Mouse (Mus musculus): Measurements from ENCODE around the gene Nxn.

Gene Nxn

GRCm38 (mm10) chr11:76399587-76400330 lies 819 bp upstream of the Nxn start:
- peak; percentile 60 for DNase-seq (ENCODE audit: low read depth)

GRCm38 (mm10) chr11:76398312-76398797 lies 585 bp downstream of the Nxn start:
- DNase-seq (ENCODE audit: low read depth): no peak

GRCm38 (mm10) chr11:76397650-76398311 lies 1.2 kb downstream of the Nxn start:
- peak; percentile 55 for DNase-seq (ENCODE audit: low read depth)

DNA sequence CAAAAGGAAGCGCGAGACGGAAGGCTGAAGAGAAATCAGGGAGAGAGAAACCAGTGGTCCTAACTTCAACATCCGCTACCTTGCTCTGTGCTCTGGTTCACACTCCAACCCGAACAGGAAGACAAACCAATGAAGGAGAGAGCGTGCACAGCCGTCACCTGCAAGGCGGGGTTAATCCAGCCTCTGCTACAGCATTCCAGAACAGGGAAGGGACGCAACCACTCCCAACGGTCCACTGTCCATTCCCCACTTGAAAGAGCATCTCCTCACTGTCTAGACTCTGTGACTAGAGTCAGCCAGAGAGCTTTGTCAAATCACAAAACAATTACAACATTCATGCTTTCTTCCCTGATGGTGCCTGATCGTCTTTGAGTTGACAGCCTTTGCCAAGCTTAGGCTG lies 5.9 kb downstream of the Nxn start:
- no peak for DNase-seq (ENCODE audit: low read depth)

- DNase-seq (ENCODE audit: low read depth): no peak
Observed at GRCm38 (mm10) chr11:76392532-76392931, 6.4 kb downstream of the Nxn start.

DNA sequence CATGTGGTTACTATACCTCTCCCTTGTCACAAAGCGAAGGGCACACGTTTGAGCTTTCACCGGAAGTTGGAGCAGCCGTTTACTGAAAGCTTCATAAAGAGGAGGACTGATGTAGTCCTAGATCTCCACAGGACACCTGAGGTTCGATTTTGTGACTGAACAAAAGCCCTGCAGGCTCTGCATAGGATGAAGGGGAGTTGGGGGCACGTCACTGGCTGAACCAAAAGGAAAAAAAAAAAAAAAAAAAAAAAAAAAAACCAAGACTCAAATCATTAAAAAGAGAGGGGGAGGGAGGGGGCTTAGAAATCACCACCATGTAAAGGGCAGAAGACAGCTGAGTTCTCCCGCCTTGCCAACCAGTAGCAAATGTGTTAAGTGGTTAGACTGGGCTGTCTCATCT lies 10.2 kb downstream of the Nxn start:
- no peak for DNase-seq (ENCODE audit: low read depth)

DNA sequence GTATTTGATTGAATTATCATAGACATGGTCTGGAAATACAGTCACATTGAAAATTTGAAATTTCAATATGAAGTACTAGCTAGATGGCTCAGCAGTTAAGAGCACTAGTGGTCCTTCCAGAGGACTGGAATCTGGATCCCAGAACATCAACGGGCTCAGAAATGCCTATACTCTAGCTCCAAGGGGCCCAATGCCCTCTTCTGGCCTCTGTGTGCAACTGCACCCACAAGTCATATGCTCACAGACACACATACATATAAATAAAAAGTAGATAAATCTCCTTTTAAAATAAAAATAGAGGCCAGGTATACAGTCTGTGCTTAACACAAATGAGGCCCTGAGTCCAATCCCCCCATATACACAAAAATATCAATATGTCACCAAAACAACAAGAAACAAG lies 11.8 kb downstream of the Nxn start:
- no peak for DNase-seq (ENCODE audit: low read depth)

GRCm38 (mm10) chr11:76385746-76386145 lies 13.2 kb downstream of the Nxn start:
- DNase-seq (ENCODE audit: low read depth): no peak

- no peak for DNase-seq (ENCODE audit: low read depth)
Observed at GRCm38 (mm10) chr11:76385017-76385416, 13.9 kb downstream of the Nxn start.

- no peak for DNase-seq (ENCODE audit: low read depth)
Observed at GRCm38 (mm10) chr11:76384307-76384706, 14.6 kb downstream of the Nxn start.

GRCm38 (mm10) chr11:76382711-76383324 lies 16.1 kb downstream of the Nxn start:
- no peak for DNase-seq (ENCODE audit: low read depth)

DNA sequence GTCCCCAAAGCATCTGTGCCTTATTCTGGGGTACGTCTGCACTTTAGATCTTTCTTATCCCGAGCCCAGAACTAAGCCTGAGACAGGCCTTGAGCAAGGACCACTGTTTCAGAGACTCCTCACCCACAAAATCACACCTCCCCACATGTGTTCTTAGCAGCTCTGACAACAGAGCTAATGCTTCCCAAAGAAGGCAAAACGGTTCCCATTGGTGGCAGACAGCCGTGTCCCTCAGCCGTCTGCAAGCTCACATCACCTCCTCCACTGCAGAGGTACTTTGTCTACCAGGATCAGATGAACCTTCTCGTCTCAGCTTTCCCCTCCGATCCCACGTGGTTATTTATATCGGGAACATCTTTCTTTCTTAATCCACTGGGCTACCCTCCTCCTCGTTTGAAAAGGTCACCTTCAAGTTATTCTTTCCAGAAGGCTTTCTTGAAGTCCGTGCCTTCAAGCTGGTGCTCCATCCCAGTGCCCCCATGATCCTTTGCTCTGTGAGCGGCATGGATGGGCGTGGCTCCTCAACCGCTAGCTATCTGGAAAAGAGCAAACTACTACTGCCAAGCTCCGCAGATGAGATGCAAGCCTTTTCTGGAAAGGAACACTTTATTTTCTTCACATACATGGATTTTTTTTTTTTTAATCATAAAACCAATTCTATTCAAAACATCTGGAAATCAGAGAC lies 17.6 kb downstream of the Nxn start:
- DNase-seq (ENCODE audit: low read depth): no peak

GRCm38 (mm10) chr11:76379921-76380544 lies 18.9 kb downstream of the Nxn start:
- no peak for DNase-seq (ENCODE audit: low read depth)

GRCm38 (mm10) chr11:76376425-76376824 lies 22.5 kb downstream of the Nxn start:
- DNase-seq (ENCODE audit: low read depth): no peak

- DNase-seq (ENCODE audit: low read depth): no peak
Observed at GRCm38 (mm10) chr11:76374491-76375185, 24.3 kb downstream of the Nxn start.

- no peak for DNase-seq (ENCODE audit: low read depth)
Observed at GRCm38 (mm10) chr11:76372534-76372933, 26.4 kb downstream of the Nxn start.

DNA sequence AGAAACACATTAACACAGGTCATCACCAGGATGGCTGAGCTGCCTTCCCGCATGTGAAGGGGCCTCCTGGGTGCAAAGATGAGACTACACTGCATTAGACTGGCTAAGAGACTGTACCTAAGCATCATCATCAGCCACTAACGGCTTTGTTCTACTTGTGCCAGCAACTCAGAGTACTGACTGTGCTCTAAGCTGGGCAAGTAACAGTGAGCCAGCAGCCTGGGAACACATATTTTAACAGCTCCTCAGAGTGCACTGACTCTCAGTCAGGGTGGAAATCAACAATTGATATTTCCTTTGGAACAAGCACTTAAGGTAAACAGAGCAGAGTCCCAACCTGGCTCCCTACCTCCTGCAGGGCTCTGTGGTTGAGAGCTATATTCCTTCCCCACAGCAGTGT lies 26.8 kb downstream of the Nxn start:
- DNase-seq (ENCODE audit: low read depth): no peak

DNA sequence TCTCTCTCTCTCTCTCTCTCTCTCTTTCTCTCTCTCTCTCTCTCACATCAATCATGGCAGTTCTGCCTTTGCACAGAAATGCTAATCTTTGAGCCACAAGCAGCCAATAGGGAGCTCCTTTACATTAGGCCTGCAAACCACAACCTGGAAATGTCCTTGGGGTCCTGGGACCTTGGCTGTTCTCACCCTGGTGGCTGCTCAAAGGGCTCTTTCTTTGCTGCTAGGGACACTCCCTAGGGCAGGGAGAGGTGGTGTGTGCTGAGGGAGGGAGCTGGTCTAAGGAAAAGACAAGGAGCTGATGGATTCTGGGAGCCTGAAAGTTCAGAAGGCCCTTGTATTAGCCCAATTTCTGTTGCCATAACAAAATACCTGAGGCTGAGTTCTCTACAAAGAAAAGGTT lies 28.4 kb downstream of the Nxn start:
- DNase-seq (ENCODE audit: low read depth): no peak

- DNase-seq (ENCODE audit: low read depth): no peak
Observed at GRCm38 (mm10) chr11:76366720-76367119, 32.2 kb downstream of the Nxn start.

- DNase-seq (ENCODE audit: low read depth): no peak
Observed at GRCm38 (mm10) chr11:76364038-76364437, 34.9 kb downstream of the Nxn start.

DNA sequence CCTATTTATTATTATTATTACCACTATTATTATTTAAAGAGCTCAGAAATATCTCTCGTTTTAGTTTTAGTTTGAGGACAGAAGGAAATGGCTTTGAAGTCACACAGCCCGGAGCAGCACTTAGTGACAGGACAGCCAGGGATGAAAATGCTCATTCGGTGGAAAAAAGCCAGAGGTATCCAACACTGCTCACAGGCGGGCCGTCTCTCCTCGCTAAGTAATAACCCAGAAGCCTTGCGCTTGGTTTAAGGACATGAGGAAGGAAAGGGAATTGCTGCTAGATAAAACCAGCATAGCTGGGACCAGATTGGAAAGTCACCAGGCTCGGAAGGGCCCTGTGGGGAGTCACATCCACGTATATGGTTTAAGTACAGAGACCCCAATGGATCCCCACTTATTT lies 35.3 kb downstream of the Nxn start:
- DNase-seq (ENCODE audit: low read depth): no peak

GRCm38 (mm10) chr11:76363178-76363577 lies 35.8 kb downstream of the Nxn start:
- DNase-seq (ENCODE audit: low read depth): no peak

All from naive thymus-derived CD4-positive, alpha-beta T cell, adult 2 months (primary cell).